Mouse (Mus musculus): ENCODE data around the gene Med13l.

Gene Med13l

GRCm38 (mm10) chr5:118560385-118561085 lies at the start of gene Med13l:
Gene Med13l, plus strand, starts transcription at chr5:118560679.
- peak; percentile 63 for DNase-seq

- no peak for DNase-seq
Observed at GRCm38 (mm10) chr5:118510969-118511368, 49.5 kb upstream of the Med13l start.

GRCm38 (mm10) chr5:118513005-118513404 lies 47.5 kb upstream of the Med13l start:
- DNase-seq: no peak

GRCm38 (mm10) chr5:118513629-118514526 lies 46.6 kb upstream of the Med13l start:
- peak; percentile 32 for DNase-seq

GRCm38 (mm10) chr5:118514527-118514831 lies 46.0 kb upstream of the Med13l start:
- no peak for DNase-seq

GRCm38 (mm10) chr5:118514842-118515241 lies 45.6 kb upstream of the Med13l start:
- no peak for DNase-seq

- peak; percentile 70 for DNase-seq
Observed at GRCm38 (mm10) chr5:118515280-118515721, 45.2 kb upstream of the Med13l start.

GRCm38 (mm10) chr5:118516066-118516465 lies 44.4 kb upstream of the Med13l start:
- no peak for DNase-seq

- no peak for DNase-seq
Observed at GRCm38 (mm10) chr5:118516470-118516869, 44.0 kb upstream of the Med13l start.

GRCm38 (mm10) chr5:118520457-118520856 lies 40.0 kb upstream of the Med13l start:
- DNase-seq: no peak

- DNase-seq: no peak
Observed at GRCm38 (mm10) chr5:118524400-118524799, 36.1 kb upstream of the Med13l start.

GRCm38 (mm10) chr5:118525634-118526033 lies 34.8 kb upstream of the Med13l start:
- DNase-seq: no peak

GRCm38 (mm10) chr5:118526504-118526903 lies 34.0 kb upstream of the Med13l start:
- no peak for DNase-seq

GRCm38 (mm10) chr5:118529241-118529640 lies 31.2 kb upstream of the Med13l start:
- DNase-seq: no peak

- peak; percentile 22 for DNase-seq
Observed at GRCm38 (mm10) chr5:118532125-118532524, 28.4 kb upstream of the Med13l start.

- DNase-seq: peak; percentile 66
Observed at GRCm38 (mm10) chr5:118532659-118533058, 27.8 kb upstream of the Med13l start.

- no peak for DNase-seq
Observed at GRCm38 (mm10) chr5:118534407-118534921, 26.0 kb upstream of the Med13l start.

- no peak for DNase-seq
Observed at GRCm38 (mm10) chr5:118535130-118535529, 25.3 kb upstream of the Med13l start.

GRCm38 (mm10) chr5:118538487-118538886 lies 22.0 kb upstream of the Med13l start:
- DNase-seq: no peak

- no peak for DNase-seq
Observed at GRCm38 (mm10) chr5:118543816-118544215, 16.7 kb upstream of the Med13l start.

- no peak for DNase-seq
Observed at GRCm38 (mm10) chr5:118550493-118550892, 10.0 kb upstream of the Med13l start.

- no peak for DNase-seq
Observed at GRCm38 (mm10) chr5:118553290-118553689, 7.2 kb upstream of the Med13l start.

GRCm38 (mm10) chr5:118555305-118555704 lies 5.2 kb upstream of the Med13l start:
- DNase-seq: no peak

GRCm38 (mm10) chr5:118556387-118556937 lies 4.0 kb upstream of the Med13l start:
- no peak for DNase-seq

Measured in right cerebral cortex, postnatal 4 days (tissue).